Mouse (Mus musculus): ENCODE measurements at regions not wholly inside any gene's neighbourhood (a gene's known extent, or its start where the extent isn't known, plus 50 kb on each side); places are given as distances from the start of the nearest gene placed in this dataset.

GRCm38 (mm10) chr2:45859445-45859844, 742.2 kb upstream of the Zeb2 start:
- no peak for DNase-seq (ENCODE audit: low spot score)

DNA sequence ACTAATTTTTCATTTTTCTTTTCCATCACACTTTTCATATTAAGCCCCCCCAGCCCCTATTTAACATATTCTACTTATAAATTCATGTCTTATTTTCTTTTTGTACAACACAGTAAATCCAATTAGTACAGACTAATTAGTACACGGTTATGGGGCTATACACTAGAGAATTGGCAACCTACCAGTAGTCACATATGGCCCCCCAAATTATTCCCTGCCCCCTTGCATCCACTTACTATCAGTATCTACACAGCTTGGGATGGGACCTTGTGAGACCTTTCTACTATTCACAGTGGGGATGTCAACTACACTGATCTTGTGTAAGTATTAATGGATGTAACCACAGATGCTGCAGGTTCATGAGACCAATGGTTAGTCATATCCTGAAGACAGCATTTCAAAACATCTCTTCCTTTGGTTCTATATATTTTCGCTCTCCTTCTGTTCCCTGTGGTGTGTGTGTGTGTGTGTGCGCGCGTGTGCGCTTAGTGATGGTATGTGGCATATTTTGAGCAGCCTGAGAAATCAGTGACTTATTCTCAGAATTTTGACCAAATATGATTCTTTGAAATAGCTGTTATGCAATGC, 732.9 kb upstream of the Zeb2 start:
- DNase-seq (ENCODE audit: low spot score): no peak

DNA sequence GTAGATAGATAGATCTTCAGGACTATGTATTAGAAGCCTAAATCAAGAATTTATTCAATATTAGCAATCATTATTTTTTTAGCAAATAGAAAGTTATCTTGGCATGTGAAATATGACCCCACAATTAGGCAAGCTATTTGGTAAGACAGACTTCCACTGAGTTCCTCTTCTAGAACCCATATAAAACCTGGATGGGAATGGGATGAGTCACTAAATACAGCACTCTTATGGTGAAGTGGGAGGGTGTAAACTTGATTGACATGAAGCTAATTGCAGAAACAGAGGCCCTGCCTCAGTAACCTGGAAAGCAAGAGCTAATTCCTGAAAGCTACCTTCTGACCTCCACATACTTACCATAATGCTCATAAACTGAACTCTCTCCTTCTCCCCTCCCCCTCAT, 723.2 kb upstream of the Zeb2 start:
- no peak for DNase-seq (ENCODE audit: low spot score)

GRCm38 (mm10) chr2:45836546-45837221, 719.5 kb upstream of the Zeb2 start:
- DNase-seq (ENCODE audit: low spot score): no peak

DNA sequence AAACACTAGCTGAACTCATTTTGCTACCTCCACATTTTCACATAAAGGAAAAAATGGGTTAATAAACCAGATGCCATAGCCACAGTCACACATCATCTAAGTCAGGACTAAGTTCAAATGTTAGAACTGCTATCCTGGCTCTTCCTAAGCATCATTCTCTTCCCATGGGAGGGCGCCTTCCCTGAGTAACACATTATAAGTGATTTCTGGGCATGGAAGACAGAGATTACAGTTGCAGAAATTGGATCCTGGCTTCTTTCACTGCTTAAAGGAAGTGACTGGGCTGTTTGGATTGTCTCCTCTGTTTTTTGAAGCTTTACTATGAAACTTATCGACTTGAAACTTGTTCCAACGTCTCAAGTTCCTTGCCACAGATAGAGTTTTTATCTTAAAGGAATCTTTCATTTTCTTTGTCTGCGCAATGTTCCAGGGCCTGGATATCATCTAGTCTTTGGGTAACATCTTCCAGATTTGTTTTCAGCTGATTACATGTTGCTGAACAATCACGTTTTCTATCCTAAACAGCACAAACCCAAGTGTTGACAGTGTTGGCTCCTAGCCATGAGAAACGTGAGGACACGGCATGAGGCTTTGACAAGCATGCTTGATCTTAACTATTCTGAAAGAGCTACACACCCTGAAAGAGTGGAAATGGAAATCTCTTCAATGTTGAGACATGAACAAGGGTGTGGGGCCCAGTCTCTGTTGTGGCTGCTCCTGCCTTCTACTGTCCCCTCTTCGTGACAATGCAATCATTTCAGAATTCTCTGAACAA, 700.9 kb upstream of the Zeb2 start:
- no peak for DNase-seq (ENCODE audit: low spot score)

DNA sequence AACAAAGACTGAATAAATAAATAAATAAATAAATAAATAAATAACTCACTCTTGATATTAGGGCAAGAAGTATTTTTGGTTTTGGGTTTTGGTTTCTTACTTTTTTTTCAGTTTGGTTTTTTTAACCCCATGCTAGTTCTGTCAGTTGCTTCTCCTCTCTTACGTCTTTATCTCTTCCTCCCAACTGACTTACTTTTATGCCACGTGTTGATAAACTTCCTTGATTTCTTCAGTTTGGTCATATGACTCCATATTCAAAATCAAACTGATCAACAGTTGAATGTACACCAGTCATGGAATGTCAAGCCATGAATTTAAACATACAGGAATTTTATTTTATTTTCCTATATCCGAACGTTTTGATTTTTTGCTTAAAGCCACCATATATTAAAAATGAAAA, 697.5 kb upstream of the Zeb2 start:
- DNase-seq (ENCODE audit: low spot score): no peak

GRCm38 (mm10) chr2:45805329-45805728, 688.1 kb upstream of the Zeb2 start:
- DNase-seq (ENCODE audit: low spot score): no peak

DNA sequence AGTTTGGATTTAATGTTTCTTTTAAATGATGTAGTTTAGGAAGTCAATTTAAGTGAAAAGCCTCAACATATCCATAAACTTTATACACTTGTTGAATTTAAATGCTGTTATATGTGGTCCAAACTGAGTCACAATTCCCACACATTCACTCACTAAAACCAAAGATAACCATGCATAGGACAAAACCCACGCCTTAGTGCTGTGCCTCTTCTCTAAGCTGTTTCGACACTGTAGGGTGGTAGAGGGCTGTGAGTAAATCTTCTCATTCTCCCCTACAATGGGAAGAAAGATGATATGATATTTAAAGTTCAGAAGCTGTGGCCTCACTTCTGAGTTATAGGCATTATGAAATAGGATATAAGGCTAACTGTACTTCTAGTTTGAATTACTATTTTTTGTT, 682.9 kb upstream of the Zeb2 start:
- no peak for DNase-seq (ENCODE audit: low spot score)

GRCm38 (mm10) chr2:45793561-45793960, 676.4 kb upstream of the Zeb2 start:
- DNase-seq (ENCODE audit: low spot score): no peak

DNA sequence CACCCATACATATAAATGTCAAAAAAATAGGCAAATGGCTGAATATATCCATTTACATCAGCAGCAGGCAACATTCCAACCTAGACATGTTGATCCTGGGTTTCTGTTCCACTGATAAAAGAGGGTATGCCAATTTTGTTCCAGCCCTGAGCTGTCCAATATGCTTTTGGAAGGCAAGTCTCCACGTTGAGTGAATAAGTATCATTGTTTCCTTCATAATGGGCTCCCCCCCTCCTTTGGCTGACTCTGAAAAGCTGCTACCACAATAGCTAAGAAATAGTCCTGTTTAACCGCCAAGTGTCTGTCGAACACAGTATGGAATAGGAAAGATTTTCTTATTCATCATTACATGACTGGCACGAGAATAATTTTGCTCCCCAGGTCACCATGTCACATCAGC, 672.5 kb upstream of the Zeb2 start:
- no peak for DNase-seq (ENCODE audit: low spot score)

DNA sequence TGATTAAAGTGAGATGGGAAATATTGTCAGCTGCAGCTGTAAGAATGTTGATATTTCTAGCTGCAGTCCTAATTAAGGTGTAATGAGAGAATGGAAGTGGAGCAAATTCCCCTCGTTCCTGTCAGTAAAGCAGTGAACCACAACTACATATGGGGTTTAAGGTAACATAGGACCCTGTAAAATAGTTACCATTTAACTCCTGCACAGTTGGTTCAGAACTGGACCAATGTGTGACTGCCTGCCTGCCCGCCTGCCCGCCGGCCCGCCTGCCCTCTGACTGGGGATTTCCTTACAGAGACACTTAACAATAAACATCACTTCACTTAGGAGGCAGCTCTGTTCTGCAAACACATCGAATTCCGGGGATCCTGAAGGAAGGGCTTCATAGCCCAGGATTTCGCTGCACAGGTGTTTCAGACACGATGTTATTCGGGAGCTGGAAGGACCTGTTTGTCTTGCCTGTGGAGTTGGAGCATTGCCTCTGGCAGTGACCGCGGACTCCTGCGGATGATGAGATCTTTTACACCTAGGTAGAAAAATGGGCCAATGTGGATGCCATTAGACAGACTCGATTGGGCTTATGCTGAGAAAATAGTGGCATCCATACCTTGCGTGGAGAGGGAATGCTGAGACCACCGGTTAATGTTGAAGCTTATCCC, 670.7 kb upstream of the Zeb2 start:
- DNase-seq (ENCODE audit: low spot score): no peak

GRCm38 (mm10) chr2:45786787-45787186, 669.6 kb upstream of the Zeb2 start:
- DNase-seq (ENCODE audit: low spot score): no peak

DNA sequence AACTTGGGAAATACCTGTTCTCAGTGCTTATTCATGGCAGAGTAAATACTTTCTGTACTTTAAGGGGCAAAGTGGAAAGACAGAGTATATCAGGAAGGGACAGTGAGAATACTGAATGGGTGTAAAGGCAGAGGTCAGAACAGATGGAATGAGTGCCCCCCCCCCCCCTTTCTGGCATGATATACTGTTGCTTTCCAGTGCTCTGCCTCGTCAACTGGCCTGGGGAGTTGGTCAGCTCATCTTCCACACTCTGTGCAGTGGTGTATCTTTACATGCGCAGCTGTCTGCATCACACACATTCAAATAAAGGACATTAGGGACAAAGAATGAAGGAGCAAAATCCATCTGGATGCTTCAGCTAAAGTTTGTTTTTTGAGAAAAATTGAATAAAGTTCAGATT, 668.5 kb upstream of the Zeb2 start:
- DNase-seq (ENCODE audit: low spot score): no peak

DNA sequence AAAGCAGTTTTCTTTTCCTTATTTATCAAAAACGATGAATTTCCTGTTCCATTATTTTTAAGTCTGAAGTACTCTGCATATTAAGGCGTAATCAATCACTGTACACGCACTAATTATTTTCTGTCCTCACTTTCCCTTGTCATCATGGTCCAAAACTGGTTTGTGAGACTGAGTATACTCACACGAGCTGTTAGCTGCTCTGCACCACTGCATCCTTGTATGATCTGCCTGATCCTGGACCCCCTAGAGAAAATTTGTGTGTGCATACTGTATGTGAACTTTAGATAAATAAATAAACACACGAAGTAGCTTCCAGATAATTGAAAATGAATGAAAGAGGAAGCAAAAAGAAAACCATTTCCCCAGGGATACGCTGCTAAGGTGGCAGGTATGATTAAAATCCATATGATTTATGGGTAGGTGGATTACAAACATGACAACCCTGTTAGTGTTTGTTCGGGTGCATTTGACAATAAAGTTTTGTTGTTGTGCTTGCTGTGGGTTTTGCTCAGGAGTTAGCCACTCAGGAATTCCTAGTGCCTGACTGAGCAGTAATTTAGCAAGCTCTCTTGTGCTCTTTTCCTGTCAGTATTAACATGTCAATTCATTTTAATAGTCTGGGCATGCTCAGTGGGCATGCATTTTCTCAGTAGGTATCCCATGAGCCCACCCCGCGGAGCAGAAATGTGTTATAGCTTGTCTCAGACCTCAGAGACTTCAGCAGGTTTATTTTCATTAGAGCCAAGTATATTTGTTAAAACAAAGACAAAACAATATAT, 666.6 kb upstream of the Zeb2 start:
- no peak for DNase-seq (ENCODE audit: low spot score)

DNA sequence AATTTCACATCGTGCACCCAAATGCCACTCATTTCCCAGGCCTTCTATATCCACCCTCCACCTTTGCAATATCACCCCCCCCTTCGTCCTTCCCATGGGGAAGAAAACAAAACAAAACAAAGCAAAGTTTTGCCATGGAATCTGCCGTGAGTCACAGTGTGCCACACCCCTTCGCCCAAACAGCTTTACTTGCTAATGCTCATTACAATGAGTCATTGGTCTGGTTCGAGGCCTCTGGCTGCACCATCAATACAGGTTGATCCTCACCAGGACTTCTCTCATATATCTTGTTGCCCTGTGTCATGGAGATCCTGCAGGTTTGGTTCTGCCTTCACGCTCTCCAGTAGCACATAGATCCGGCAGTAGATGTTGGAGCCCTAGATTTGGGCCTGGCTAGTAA, 660.3 kb upstream of the Zeb2 start:
- DNase-seq (ENCODE audit: low spot score): no peak

- DNase-seq (ENCODE audit: low spot score): no peak
These were observed 659.4 kb upstream of the Zeb2 start for GRCm38 (mm10) chr2:45776485-45777135.

- no peak for DNase-seq (ENCODE audit: low spot score)
These were observed 658.5 kb upstream of the Zeb2 start for GRCm38 (mm10) chr2:45775691-45776090.

- DNase-seq (ENCODE audit: low spot score): no peak
These were observed 657.2 kb upstream of the Zeb2 start for GRCm38 (mm10) chr2:45774416-45774815.

DNA sequence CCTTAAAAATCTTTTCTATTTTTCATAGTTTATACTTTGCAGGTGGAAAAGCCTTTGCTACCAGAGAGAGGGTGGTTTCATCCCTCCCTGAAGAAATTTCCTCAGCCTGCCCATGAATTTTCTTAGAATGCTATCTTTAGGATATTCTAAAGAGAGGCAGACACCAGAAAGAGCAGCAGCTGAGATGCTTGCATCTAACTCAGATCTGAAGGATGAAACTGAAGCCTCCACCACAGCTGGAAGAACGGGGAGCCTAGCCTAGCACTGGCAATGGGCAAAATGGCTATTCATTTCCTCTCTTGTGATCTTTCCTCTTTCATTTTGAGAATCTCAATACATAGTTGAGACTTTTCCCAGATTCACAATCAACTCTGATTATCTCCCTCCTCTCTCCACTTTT, 640.0 kb upstream of the Zeb2 start:
- no peak for DNase-seq (ENCODE audit: low spot score)

- no peak for DNase-seq (ENCODE audit: low spot score)
These were observed 639.2 kb upstream of the Zeb2 start for GRCm38 (mm10) chr2:45756395-45756794.

- no peak for DNase-seq (ENCODE audit: low spot score)
These were observed 634.6 kb upstream of the Zeb2 start for GRCm38 (mm10) chr2:45751746-45752145.

- DNase-seq (ENCODE audit: low spot score): no peak
These were observed 632.2 kb upstream of the Zeb2 start for GRCm38 (mm10) chr2:45749379-45749778.

Measured in yolk sac, embryonic 10.5 days (tissue).